Mouse (Mus musculus) ES-CJ7 (cell line): Measurements from ENCODE around the gene 6030468B19Rik.

Source experiments
- DNase-seq: peaks from one replicate; pipeline ENCODE4 v3.0.0; 2011; ENCODE audit warnings: low read depth, low spot score

Gene 6030468B19Rik

GRCm38 (mm10) chr11:117855360-117855759 lies 57.9 kb downstream of the 6030468B19Rik start:
- DNase-seq, result no peak

DNA sequence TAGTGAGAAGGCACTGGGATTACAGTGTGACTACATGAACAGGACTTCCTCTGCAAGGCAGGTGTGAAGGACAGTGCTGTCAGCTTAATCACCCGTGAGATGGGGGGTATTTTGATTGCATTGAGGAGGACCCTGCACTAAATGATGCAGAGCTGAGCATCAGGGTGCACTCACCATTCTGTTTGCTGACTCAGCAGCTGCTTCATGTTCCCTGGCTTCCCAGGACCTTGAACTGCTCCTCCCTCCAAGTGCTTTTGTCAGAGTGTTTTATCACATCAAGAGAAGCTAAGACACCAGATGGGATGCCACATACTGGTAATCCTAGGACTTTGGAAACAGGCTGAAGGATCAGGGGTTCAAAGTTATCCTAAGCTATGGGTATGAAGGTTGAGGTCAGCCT lies 58.5 kb downstream of the 6030468B19Rik start:
- DNase-seq, result no peak
